Mouse (Mus musculus): ENCODE measurements around the gene Rab39b.

Rab39b gene

DNA sequence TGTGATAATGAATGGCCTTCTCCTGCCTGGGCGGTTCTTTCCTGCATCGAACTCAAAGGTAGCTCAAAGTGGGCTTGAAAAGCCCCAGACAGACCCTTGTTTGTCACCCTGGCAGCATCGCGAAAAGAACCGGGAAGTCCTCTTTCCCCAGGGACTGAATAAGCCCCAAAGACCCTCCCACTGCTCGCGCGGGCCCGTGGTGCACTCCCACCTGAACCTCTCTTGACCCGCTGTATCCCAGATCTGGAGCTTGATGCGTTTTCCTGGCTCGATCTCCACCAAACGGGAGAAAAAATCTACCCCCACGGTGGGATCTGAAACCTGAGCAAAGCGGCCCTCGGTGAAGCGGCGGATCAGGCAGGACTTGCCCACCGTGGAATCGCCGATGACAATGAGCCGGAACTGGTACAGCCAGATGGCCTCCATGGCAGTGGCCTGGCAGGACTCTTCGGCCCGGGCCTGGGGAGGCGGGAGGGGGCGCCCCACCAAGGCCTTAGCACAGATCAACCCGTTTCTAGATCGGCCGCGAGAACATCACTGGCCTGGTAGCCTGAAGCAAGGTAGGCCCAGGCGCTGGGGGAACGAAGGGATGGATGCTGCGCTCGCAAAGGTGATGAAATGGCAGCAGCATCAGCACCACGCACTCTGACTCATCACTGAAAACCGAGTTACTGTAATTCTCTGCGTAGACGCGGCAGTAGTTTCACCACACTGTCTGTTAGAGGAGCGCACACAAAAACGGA lies at the start of gene Rab39b:
Rab39b (minus strand) TSS at position 650 of the 743 bp plus-strand sequence.
- peak in 1 of 2 experiments; percentile 0 for DNase-seq (ENCODE audit: low spot score in 2 of 2)

DNA sequence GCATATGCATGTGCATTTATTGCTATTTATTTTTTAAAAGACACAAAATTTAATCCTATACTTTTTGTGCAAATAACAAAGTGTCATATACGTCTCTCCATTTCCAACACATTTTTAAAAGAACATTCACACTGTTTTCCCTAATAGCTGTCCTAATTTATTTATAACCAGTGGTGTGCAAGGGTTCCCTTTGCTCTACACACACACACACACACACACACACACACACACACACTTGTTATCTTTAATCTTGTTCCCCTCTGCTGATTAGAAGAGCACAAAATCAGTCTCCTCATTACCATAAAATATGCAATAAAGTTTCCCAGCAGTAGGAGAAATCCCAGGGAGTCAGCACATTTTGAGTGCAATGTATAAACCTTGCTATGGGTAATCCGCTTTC lies 508 bp upstream of the Rab39b start:
- DNase-seq (ENCODE audit: low spot score in 2 of 2), result no peak

Measured in urinary bladder, adult 18-20 months (tissue).